Mouse (Mus musculus) cerebellum, adult 2 months (tissue): Measurements from ENCODE around the gene Dzip1. TPM values are rescaled to one million over a fixed set of nuclear protein-coding genes. Genes with fewer than 3 reads are reported as not detected.
A peak's percentile ranks its signal among the peaks of the same experiment; 100 is the strongest.

ENCODE experiments used
- DNase-seq, 2 experiments: peaks; one replicate each; pipeline ENCODE4 v3.0.0; 2021
- H3K27ac ChIP-seq: fragments of 200-500 bp; 2 replicates; pipeline ENCODE4 v1.5.1; 2012; ENCODE audit warnings: low read length, control low read depth, inconsistent platforms; ENCODE audit not compliant: insufficient read depth
- H3K27me3 ChIP-seq: fragments of 200-500 bp; 2 replicates; pipeline ENCODE4 v1.6.1; 2012; ENCODE audit warnings: inconsistent platforms, mild to moderate bottlenecking, low read length, moderate library complexity; ENCODE audit not compliant: control insufficient read depth, insufficient read depth
- H3K4me1 ChIP-seq: fragments of 200-500 bp; 2 replicates; pipeline ENCODE4 v1.6.1; 2011; ENCODE audit warnings: low read length; ENCODE audit not compliant: control insufficient read depth, insufficient read depth
- H3K4me3 ChIP-seq: fragments of 200-500 bp; replicated peaks from 2 replicates; pipeline ENCODE3; 2011; ENCODE audit warnings: mild to moderate bottlenecking, low read depth, low read length, control low read depth; ENCODE audit not compliant: insufficient read depth
- CTCF ChIP-seq: fragments of 200-500 bp; IDR thresholded peaks from 2 replicates; pipeline ENCODE4 v1.5.1; 2011; ENCODE audit warnings: low read depth, mild to moderate bottlenecking, control low read depth, low read length, moderate library complexity, borderline replicate concordance; ENCODE audit not compliant: insufficient read depth
- POLR2A ChIP-seq: fragments of 200-500 bp; IDR thresholded peaks from 2 replicates; pipeline ENCODE4 v1.6.1; 2011; ENCODE audit warnings: low read length, control low read depth, borderline replicate concordance; ENCODE audit not compliant: insufficient read depth
- WGBS: fragments of 180-500 bp; shearing (Covaris S2); methylation state at CpG from one replicate; pipeline ENCODE4 v1.1.7; 2018; 5-methylcytosine and 5-hydroxymethylcytosine counted together
- polyA plus RNA-seq: library from polyadenylated mRNA; depleted of rRNA; stranded (reverse); fragments of >200 nt; gene quantifications from 2 replicates; pipeline ENCODE4 v1.2.3, GENCODE M21; 2012; rRNA removed

Dzip1 gene
- polyA plus RNA-seq, result 68.4 and 75.3 TPM in 2 replicates

GRCm38 (mm10) chr14:118924673-118925615 is at the start of gene Dzip1:
Gene Dzip1 (minus strand): TSS chr14:118925460.
- peaks cover 8% of the 10 kb centered on the region for H3K4me1 ChIP-seq
- no peaks in the 10 kb centered on the region for H3K27me3 ChIP-seq
- peak within 1 kb of the TSS; percentile 68 for H3K4me3 ChIP-seq
- under 1% methylated on average over 55 of the region's 55 CpGs for WGBS
- peak within 1 kb of the TSS; percentile 61 for H3K27ac ChIP-seq
- DNase-seq, result peak; percentile 74
- TF ChIP-seq POLR2A (peak; percentile 26; the same call in 1 of the 2 replicates), CTCF (no peak)

GRCm38 (mm10) chr14:118972268-118972667 is 47.0 kb upstream of the Dzip1 start:
- Histone ChIP-seq H3K27ac (no peak overlapping the region), H3K4me3 (no peak overlapping the region), H3K27me3 (no peaks in the 10 kb centered on the region), H3K4me1 (no peaks in the 10 kb centered on the region)
- DNase-seq, result no peak
- 91% methylated on average over 6 of the region's 6 CpGs for WGBS
- TF ChIP-seq POLR2A (no peak), CTCF (no peak)

- DNase-seq, result no peak
- no peak overlapping the region for H3K27ac ChIP-seq
- no peak for TF ChIP-seq POLR2A
- TF ChIP-seq CTCF, result no peak
- H3K27me3 ChIP-seq, result no peaks in the 10 kb centered on the region
- no peaks in the 10 kb centered on the region for H3K4me1 ChIP-seq
- 84% methylated on average over 7 of the region's 7 CpGs for WGBS
- no peak overlapping the region for H3K4me3 ChIP-seq
Observed at GRCm38 (mm10) chr14:118967646-118968045, 42.4 kb upstream of the Dzip1 start.

GRCm38 (mm10) chr14:118965356-118966000 is 40.2 kb upstream of the Dzip1 start:
- Histone ChIP-seq H3K27me3 (no peaks in the 10 kb centered on the region), H3K27ac (no peak overlapping the region), H3K4me3 (no peak overlapping the region), H3K4me1 (no peaks in the 10 kb centered on the region)
- WGBS, result 97% methylated on average over 4 of the region's 4 CpGs
- TF ChIP-seq POLR2A, result no peak
- TF ChIP-seq CTCF, result no peak
- DNase-seq, result no peak

- TF ChIP-seq CTCF, result no peak
- no peak for TF ChIP-seq POLR2A
- Histone ChIP-seq H3K27me3 (no peaks in the 10 kb centered on the region), H3K4me1 (no peaks in the 10 kb centered on the region; the same call in 1 of the 2 replicates), H3K4me3 (no peak overlapping the region), H3K27ac (no peak overlapping the region)
- no peak for DNase-seq
- 35% methylated on average over 3 of the region's 3 CpGs for WGBS
Observed at GRCm38 (mm10) chr14:118958010-118958409, 32.8 kb upstream of the Dzip1 start.

GRCm38 (mm10) chr14:118951912-118952583 is 26.8 kb upstream of the Dzip1 start:
- Histone ChIP-seq H3K4me1 (no peaks in the 10 kb centered on the region; the same call in 1 of the 2 replicates), H3K4me3 (no peak overlapping the region), H3K27ac (no peak overlapping the region), H3K27me3 (no peaks in the 10 kb centered on the region)
- WGBS, result 82% methylated on average over 9 of the region's 9 CpGs
- TF ChIP-seq POLR2A (no peak), CTCF (no peak)
- peak; percentile 29 to 32 for DNase-seq

GRCm38 (mm10) chr14:118948841-118949240 is 23.6 kb upstream of the Dzip1 start:
- TF ChIP-seq POLR2A (no peak), CTCF (no peak)
- WGBS, result 31% methylated on average over 1 of the region's 1 CpGs

More at GRCm38 (mm10) chr14:118948841-118949240, 23.6 kb upstream of the Dzip1 start:
- Histone ChIP-seq H3K27ac (no peak overlapping the region), H3K27me3 (no peaks in the 10 kb centered on the region), H3K4me3 (no peak overlapping the region), H3K4me1 (no peaks in the 10 kb centered on the region; the same call in 1 of the 2 replicates)
- DNase-seq, result no peak
